Mouse (Mus musculus): Measurements from ENCODE around the gene S1pr3.

The S1pr3 gene

DNA sequence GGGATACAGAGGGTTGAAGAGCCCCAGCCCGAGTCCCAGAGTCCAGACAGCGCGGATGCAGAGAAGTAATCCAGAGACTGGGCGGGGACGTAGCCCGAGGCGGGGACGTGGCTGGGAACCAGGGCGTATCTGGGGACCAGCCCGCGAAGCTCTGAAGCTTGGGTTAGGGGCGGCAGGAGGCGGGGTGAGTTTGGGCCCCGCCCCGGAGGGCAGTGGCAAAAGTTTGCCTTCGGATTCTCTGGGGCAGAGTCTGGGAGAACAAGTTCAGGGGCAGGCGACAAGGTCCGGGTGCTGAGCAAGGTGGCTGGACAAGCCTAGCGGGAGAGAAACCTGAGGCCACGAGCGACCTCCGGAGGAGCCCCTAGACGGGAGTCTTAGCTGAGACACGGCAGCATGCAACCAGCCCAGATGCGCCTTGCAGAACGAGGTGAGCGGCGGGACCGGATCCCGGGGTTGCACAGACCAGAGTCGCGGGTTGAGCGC, at the start of gene S1pr3:
TSS of gene S1pr3 (plus strand) at position 121 of the 483 bp plus-strand sequence.
- no peak for DNase-seq

DNA sequence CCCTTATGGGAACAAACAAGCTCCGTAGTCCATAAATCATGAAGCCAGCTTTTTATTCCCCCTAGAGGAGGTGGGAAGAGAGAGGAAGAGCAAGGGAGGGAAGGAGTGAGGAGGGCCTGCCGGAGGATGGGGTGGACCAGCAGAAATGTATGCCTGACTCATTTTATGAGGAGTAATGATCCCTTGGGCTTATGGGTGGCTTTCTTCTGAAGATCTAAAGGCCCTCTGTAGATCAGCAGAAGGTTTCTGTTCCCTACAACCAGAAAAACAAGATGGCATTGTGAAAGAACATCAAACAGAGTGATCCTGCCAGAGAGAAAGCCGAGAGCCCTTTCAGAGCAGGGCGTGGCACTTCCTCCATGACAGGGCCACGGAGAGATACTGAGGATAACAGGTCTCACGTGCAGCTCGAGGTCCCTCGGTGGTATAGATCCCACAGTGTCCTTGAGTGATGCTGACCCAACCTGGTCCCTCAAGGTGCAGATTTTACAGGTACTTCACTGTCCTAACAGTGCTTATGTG, 47.9 kb upstream of the S1pr3 start:
- DNase-seq = no peak

DNA sequence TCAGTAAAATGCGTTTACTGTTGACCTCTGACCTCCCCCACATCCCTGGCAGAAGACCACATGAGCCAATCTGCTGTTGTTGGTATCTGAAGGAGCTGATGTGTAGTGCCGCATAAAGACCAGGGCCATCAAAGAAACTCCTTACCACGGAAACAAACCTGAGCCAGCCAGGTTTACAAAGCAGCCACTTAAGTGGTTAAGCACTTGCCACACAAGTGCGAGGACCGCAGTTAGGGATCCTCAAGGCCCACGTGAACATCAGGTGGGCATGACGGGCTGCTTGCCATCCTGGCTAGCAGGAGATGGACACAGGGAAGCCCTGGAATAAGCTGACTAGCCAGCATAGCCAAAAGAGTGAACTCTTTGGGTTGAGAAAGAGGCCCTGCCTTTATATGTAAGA, 45.0 kb upstream of the S1pr3 start:
- no peak for DNase-seq

DNA sequence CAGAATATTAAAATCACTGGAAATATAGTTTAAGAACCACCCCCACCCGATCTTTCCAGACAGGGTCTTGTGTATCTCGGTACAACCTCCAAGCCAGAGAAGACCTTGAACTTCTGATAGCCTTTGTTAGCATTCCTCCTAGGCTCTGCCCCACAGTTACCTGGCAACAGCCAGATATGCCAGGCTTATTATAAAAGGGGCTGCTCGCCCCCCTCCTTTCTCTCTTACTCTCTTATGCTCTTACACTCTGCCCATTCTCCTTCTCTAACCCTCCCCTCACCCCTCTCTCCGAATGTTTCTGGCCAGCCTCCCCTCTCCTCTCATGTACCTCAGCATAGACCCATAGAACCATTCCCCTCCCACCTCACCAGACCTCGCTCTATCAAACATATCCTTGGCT, 44.5 kb upstream of the S1pr3 start:
- DNase-seq = no peak

DNA sequence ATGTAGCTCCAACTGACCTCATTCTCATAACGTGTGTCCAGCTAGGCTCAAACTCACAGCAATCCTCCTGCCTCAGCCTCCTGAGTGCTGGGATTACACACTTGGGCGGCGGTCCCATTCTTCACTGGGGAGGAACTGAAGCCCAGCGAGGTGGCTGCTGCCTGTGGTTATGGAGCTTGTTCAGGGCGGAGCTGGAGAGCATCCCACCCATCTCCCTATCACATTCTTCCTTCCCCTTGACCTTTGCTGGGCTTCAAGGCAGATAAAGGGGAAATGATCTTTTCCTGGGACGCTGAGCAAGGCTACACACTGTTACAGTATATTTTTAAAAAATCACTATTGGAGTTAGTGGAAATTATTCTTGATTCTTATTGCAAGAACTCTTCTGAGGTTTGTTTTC, 43.2 kb upstream of the S1pr3 start:
- no peak for DNase-seq

DNA sequence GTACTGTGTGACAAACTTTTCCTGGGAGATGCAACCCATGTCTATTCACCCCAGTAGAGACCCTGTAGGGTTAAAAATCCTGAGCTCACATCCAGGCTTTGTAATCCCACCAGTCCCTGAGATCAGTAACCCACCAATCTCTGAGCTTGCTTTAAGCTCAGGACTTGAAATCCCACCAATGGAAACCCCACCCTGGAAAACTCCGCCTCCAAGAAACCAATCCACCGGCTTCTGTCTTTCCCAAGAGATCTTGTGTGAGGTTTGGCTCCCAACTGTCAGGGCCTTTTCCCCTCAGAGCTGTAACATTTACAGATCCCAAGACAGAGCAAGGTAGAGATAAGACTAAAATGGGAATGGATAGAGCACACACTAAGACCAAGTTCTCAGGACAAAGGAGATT, 40.1 kb upstream of the S1pr3 start:
- DNase-seq = no peak

DNA sequence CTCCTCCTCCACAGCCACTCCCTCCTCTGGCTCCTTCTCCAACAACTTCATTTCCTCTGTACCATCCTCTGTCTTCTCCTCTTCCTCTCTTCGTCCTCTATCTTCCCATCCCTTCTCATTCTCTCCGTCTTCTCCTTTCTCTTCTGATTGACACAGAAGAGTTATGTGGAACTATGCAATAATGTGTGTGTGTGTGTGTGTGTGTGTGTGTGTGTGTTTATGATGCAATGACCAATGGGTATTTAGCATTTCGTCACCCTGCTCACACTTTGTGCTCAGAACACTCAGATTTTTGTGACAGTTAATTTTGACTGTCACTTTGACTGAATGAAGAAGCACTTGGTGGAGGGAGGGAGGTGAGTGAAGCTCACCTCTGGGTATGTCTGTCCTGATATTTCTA, 39.1 kb upstream of the S1pr3 start:
- DNase-seq = no peak

DNA sequence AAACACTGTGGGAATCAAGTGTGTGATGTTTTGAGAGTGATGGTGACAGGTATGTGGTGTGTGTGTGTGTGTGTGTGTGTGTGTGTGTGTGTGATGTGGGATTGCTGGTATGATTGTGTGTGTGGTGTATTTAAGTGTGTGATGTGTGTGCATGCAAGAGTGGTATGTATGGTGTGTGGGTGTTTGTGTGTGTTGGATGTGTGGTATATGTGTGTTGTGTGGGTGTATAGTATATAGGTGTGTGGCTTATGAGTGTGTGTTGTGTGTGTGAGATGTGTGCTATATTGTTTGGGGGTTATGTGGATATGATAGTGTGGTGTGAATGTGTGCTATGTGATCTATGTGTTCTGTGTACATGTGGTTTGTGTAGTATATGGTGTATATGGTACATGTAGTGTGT, 35.4 kb upstream of the S1pr3 start:
- no peak for DNase-seq

DNA sequence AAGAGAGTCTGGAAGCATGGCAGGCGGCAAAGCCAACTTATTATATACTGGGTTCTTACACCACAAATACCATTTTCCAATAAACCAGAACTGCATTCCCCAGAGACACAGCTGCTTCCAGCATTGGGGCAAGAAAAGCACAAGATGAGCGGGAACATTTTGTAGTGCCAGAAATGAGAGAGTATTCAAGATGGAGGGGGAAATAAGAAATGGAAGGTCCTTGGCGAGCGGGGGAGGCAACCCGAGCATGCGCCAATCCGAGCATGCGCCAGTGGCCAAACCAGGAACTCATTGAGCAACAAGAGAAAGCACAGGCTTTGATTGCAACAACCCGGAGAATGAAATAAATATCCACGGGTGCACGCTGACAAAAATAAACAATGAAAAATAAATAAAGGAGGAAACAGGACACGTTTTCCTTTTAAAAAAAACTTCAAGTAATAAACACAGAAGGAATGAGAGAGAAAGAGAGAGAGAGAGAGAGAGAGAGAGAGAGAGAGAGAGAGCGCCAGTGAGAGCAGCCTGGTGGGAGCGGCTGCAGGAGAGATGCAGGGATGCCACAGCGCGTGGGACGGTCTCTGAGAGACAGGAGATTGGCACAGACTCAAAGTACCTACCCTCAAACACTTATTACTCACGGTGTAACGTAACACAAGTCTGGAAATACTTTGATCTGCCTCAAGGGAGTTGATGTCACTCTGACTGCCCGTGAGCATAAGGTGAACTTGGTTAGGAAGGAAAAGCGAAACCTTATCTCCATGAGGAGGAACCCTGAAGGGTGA, 34.2 kb upstream of the S1pr3 start:
- DNase-seq = no peak

DNA sequence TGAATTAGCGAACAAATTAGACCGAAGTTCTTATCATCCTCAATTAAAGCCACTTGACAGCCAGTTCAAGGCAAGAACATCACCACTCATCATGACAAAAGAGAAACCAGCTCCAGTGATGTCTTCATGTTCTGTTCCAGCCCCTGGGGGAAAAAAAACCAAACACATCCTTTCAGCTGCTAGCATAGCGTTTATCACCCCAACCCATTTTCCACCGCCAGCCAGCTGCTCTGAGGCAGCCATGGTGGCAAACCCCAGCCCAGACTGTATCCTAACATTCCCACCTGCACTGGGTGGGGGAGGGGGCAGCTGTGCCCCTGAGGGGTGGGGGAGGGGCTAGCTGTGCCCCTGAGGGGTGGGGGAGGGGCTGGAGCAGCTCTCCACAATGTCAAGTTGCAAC, 30.3 kb upstream of the S1pr3 start:
- no peak for DNase-seq

DNA sequence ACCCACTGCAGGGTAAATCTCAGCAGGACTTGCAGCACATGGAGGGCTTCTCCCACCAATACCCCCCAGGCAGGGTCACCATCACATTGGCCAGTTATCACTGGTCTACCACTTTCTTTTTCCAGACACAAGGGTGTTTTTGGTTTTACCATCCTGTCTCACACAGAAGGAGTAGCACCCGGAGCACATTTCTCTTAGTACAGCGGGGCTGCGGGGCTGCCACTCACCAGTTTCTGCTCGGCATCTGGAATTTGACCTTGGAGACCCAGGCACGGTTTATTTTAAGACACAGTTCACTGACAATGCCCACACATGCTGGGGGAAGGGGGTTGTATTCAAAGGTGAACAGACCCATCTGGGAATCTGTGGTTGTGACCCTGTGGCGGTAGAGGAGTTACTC, 28.8 kb upstream of the S1pr3 start:
- DNase-seq = no peak

DNA sequence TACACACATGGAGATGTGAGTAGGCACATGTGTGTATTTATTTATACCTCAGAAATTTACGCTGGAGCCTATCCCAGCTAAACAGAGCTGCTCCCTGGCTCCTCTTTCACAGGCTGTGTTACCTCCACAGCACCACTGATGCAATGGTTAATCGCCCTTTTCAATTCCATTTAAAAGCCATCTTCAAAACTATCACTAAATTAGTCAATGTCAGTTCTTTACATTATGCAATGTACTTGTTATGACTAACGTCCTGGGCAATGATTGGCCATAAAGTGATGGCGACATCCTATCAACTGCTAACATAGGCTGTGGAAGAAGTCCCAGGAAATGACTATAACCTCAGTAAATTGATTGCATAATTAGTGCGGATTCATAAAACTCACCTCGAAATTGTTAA, 26.9 kb upstream of the S1pr3 start:
- no peak for DNase-seq

DNA sequence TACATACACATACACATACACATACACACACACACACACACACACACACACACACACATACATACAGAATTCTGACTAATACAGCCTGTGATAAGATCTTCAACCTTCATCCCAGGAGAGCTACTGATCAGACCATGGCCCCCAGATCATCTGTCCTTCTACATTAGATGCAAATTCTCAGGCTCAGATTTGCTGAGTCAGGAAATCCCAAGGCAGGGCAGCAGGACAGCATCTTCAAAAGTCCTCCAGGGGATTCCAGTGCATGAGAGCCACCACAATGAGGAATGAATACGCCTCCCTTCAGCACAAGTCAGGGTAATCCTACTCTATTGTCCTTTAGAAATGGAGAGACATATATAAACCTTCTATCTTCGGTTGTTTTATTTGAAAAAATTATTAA, 23.5 kb upstream of the S1pr3 start:
- DNase-seq = no peak

DNA sequence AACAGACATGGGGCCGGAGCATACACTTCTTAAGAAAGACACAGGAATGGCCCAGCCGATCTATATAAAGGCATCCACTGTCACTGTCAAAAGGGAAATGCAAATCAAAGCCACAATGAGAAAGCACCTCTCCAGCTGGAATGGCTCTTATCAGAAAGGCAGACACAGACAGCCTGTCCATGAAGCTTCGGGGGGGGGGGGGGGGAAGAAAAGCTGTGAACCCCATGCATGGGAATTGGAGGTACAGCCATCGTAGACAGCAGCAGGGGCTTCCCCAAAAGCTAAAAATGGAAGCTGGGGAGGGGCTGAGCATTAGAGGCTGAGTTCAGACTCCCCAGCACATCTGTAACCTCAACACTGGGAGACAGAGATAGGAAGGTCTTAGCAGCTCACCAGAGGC, 20.5 kb upstream of the S1pr3 start:
- DNase-seq = no peak

DNA sequence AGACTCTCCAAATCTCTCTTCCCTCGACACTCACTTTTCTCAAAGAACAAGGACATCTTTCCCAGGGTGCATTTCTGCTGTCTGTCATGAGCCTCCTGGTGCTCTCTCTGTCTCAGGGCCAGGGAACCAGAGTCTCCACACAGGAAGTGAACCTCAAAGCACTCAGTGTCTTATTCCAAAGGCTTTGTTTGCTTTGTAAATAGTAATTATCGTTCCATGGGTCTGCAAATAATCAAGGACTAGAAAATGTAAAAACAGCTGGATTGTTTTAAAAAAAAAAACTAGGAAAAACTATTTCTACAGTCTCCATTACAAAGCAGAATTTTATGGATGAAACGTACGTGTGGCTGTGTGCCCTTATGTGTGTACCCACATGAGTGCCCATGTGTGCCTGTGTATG, 18.0 kb upstream of the S1pr3 start:
- no peak for DNase-seq

DNA sequence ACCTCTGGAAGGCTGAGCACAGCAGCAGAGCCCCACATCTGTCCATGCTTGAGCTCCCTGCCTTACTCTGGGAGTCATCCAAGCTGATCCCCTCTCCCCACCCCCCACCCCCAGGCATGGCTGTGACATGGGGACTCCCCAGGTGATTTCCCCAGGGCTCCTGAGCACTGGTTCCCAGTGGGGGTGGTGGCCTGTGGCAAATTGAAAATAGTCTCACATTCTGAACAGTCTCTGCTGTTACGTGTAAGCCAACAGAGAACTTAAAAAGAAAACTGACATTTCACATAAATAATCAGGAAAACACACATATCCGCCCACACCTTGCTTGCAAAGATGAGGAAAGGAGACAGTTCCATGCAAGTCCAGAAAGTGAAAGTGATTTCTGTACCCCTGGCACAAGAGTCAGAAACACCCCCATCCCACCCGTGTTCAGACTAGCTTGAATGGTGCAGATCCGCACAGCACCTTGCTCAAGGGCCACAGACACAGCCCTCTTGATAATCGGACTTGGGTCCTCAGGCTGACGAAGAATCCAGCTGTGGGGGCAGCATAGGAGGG, 17.0 kb upstream of the S1pr3 start:
- no peak for DNase-seq

DNA sequence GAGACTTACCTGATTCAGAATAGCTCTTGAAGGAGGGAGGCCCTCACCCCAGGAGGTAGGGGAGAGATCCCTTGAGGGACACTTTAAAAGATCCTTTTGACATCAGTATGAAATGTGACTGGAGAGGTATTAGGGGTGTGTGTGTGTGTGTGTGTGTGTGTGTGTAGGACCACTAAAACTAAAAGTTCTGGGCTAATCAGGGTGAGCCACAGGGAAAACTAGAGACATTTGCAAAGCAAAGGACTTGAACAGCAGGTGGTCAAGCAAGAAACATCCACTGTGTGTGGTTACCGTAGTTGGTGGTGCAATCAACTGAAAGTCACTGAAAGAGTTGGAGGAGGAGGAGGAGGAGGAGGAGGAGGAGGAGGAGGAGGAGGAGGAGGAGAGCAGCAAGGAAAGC, 16.2 kb upstream of the S1pr3 start:
- no peak for DNase-seq

DNA sequence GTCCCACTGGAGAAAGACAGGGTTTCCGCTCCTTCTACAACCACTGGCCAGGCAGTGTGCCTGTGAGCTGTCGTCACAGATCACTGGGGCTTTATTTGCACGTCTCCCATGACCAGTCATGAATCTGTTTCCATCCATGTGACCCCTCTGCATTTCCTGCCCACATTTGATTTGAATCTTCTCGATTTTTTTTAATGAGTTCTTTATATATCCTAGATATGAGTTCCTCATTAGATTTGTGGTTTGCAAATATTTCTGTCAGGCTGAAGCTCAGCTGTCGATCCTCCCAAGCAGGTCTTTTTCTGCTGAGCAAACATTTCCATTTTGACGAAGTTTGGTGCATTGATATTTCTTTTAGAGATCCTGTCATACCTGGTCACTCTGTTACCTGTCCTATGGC, 10.6 kb upstream of the S1pr3 start:
- no peak for DNase-seq

DNA sequence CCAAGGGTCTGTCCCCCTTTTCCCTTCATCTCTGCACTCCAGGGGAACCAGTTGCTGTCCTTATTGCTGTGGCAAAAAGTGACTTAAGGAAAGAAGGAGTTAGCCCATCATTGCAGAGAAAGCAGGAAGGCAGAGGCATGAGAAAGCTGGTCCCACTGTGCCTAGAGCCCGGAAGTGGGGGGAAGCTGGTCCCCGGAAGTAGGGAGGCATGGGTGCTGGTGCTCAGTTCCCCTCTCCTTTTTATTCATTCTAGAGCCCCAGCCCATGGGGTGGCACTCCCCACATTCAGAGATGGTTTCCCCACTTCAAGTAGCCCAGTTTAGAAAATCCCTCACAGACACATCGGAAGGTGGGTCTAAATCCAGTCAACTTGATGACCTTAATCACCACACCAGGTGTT, 8.9 kb upstream of the S1pr3 start:
- no peak for DNase-seq

DNA sequence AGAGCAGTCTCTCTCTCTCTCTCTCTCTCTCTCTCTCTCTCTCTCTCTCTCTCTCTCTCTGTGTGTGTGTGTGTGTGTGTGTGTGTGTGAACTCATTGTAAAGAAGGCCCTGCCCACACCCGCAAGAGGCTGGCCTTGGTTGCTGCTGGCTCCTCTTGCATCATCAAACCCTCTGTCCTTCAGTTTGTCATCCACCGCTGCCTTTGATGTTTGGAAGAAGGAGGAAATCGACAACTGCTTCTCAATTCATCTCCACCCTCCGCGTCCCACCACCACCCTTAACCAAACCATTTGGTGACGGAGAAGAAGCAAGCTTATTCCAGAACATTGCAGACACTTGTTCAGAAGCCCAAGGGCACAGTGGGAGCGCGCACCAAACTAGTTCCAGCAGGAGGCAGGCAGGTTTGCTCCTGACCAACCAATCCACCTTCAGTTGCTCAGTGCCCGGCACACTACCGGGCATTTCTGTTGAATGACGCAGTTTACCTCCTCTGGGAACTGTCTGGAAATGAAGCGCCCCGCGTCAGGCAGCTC, 8.2 kb upstream of the S1pr3 start:
- no peak for DNase-seq

DNA sequence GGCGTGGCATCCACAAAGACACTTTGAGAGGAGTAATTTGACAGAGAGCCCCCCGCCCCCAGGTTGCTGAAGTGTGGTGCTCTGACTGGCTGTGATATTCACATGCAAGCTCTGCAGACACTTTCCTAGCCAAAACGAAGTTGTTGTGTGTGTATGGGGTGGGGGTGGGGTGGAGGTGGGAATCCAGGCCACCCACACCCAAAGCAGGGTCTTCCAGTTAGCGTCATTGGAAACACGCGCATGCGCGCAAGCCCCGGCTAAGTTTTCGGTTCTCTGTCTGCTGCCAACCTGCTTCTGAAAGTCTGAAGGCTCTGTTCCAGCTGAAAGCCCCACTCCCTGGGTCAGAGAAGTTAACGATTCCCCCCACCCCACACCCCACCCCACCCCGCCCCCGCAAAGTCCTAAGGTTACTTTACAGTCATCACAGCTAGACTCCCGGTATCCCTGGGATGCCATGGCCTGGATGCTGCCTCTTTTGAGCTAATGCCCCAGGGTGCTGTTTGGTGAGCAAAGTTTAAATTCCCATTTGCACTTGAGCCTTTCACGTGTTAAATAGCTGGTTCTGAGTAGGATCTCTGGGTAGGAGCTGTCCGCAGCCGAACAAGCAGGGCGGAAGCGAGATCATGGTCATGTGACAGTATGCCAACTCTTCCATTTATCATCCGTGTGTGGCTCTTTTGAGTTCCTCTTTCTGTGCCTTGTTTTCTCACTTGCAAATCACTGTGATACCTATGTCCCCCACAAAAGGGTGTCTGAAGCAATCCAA, 7.5 kb upstream of the S1pr3 start:
- DNase-seq = no peak

DNA sequence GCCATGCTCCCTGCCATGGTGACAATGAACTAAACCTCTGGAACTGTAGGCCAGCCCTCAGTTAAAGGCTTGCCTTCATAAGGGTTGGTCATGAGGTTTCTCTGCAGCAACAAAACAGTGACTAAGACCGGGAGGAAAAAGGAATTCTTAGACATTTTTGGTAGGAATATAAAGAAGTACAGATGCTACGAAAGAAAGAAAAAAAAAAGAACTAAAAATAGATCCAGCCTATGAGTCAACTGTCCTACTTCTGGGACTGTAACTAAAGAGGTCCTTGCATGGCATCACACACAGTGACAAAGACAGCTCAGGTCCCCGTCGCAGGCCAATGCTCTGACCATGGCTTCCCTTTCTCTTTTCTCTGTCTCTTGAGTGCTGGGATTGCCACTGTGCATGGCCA, 3.9 kb upstream of the S1pr3 start:
- DNase-seq = no peak

DNA sequence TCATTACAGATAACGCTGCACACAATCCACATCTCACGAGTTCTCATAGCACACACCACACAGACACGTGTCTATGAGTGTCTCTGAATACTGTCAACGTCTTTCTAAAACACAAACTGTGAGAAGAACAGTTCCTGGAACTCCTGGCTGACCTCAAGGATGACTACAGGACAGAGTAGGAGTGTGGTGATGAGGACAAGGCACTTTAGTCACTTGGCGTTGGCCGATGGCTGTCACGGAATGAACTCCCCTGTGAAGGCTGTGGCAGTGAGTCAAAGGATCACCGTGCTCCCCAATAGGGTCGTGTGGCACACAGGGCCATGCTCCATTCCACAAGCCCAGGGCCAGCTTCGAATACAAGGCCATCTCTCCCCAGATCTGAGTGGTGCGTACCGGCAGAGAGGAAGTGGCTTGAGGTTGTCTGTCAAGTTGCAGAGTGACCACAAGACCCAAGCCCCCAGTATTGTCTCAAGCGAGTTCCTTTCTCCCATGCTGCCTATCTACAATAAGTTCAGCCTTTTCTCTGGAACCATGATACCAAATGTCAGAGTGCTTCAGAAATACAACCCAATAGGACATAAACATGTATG, 2.6 kb upstream of the S1pr3 start:
- DNase-seq = no peak
